Mouse (Mus musculus) CH12.LX (cell line): ENCODE measurements around the gene Anks1. TPM values are rescaled to one million over a fixed set of nuclear protein-coding genes. Genes with fewer than 3 reads are reported as not detected.
"Not testable (repeated sequence)": the region's sequence is repeated elsewhere in the genome, so short reads cannot be mapped to it uniquely, and the experiment has no call there.

ENCODE experiments used
- DNase-seq: peaks from one replicate; pipeline ENCODE4 v3.0.0-alpha.2; 2013; ENCODE audit errors: extremely low read depth
- H3K27ac ChIP-seq: 2 replicates; pipeline ENCODE4 v1.5.1; 2012; ENCODE audit warnings: low read depth, mild to moderate bottlenecking, control low read depth, moderate library complexity; ENCODE audit not compliant: insufficient read depth
- H3K27me3 ChIP-seq: replicated peaks from 2 replicates; pipeline ENCODE3; 2012; ENCODE audit warnings: inconsistent platforms
- H3K36me3 ChIP-seq, 2 experiments: replicated peaks in 1 of 2; 2 replicates each; pipeline versions ENCODE3 to v1.6.1; 2012; ENCODE audit warnings: inconsistent platforms in 1 of 2, low read length in 1 of 2, mild to moderate bottlenecking in 1 of 2, mixed read lengths in 1 of 2, moderate library complexity in 1 of 2; ENCODE audit not compliant: control insufficient read depth in 1 of 2, insufficient read depth in 1 of 2
- H3K4me1 ChIP-seq, 2 experiments: 2 replicates each; pipeline ENCODE4 v1.6.1; 2012; ENCODE audit warnings: inconsistent platforms in 1 of 2, moderate library complexity in 1 of 2; ENCODE audit not compliant: insufficient read depth in 2 of 2, control insufficient read depth in 1 of 2
- H3K4me2 ChIP-seq: 2 replicates; pipeline ENCODE4 v1.6.1; 2012; ENCODE audit warnings: low read depth, mild to moderate bottlenecking, control low read depth; ENCODE audit not compliant: poor library complexity, insufficient read depth, severe bottlenecking
- H3K4me3 ChIP-seq, 3 experiments: fragments of 150-350 bp in 1 of 3; sonication (generic) in 1 of 3; replicated peaks in 1 of 3; 2 replicates each; pipeline versions ENCODE3 to v1.5.1; 2011 to 2012; ENCODE audit warnings: low read depth in 2 of 3, low read length in 2 of 3, mild to moderate bottlenecking in 2 of 3, moderate library complexity in 2 of 3, control low read depth in 1 of 3, improper control_type of control experiment in 1 of 3, inconsistent platforms in 1 of 3, mixed read lengths in 1 of 3; ENCODE audit not compliant: poor library complexity in 1 of 3
- H3K79me2 ChIP-seq: replicated peaks from 2 replicates; pipeline ENCODE4 v1.6.1; 2012; ENCODE audit warnings: mild to moderate bottlenecking, moderate library complexity; ENCODE audit not compliant: control insufficient read depth, poor library complexity, insufficient read depth, severe bottlenecking; ENCODE audit errors: extremely low read depth
- H3K9ac ChIP-seq: 2 replicates; pipeline ENCODE4 v1.6.1; 2012; ENCODE audit warnings: low read depth, mild to moderate bottlenecking, control low read depth, moderate library complexity; ENCODE audit not compliant: insufficient read depth
- H3K9me3 ChIP-seq: replicated peaks from 2 replicates; pipeline ENCODE3; 2012; ENCODE audit warnings: low read length, inconsistent platforms, mixed read lengths
- CTCF ChIP-seq, 2 experiments: IDR thresholded peaks in 1 of 2; conservative IDR thresholded peaks in 1 of 2; 2 replicates each; pipeline ENCODE4 v1.5.1; 2011 to 2012; ENCODE audit warnings: low read depth in 2 of 2, low read length in 2 of 2, improper control_type of control experiment in 1 of 2, inconsistent platforms in 1 of 2, mild to moderate bottlenecking in 1 of 2, moderate library complexity in 1 of 2
- E2F4 ChIP-seq: IDR thresholded peaks from 2 replicates; pipeline ENCODE4 v1.6.1; 2011; ENCODE audit warnings: low read depth, low read length, improper control_type of control experiment; ENCODE audit not compliant: insufficient replicate concordance
- ELF1 ChIP-seq: IDR thresholded peaks from 2 replicates; pipeline ENCODE4 v1.6.1; 2014; ENCODE audit warnings: low read depth, mild to moderate bottlenecking, inconsistent platforms, low read length, improper control_type of control experiment
- EP300 ChIP-seq: IDR thresholded peaks from 2 replicates; pipeline ENCODE4 v1.6.1; 2011; ENCODE audit warnings: low read length, improper control_type of control experiment
- HCFC1 ChIP-seq: IDR thresholded peaks from 2 replicates; pipeline ENCODE4 v1.6.1; 2012; ENCODE audit warnings: low read depth, mild to moderate bottlenecking, inconsistent platforms, low read length, improper control_type of control experiment
- IRF4 ChIP-seq: IDR thresholded peaks from 2 replicates; pipeline ENCODE4 v1.6.1; 2014; ENCODE audit warnings: low read depth, mild to moderate bottlenecking, inconsistent platforms, low read length, improper control_type of control experiment
- MAFK ChIP-seq: IDR thresholded peaks from 2 replicates; pipeline ENCODE4 v1.6.1; 2011; ENCODE audit warnings: low read length, improper control_type of control experiment; ENCODE audit not compliant: insufficient replicate concordance
- MAZ ChIP-seq: IDR thresholded peaks from 2 replicates; pipeline ENCODE4 v1.6.1; 2012; ENCODE audit warnings: low read depth, mild to moderate bottlenecking, inconsistent platforms, low read length, improper control_type of control experiment, moderate library complexity
- MEF2A ChIP-seq: IDR thresholded peaks from 2 replicates; pipeline ENCODE4 v1.6.1; 2014; ENCODE audit warnings: low read depth, mild to moderate bottlenecking, inconsistent platforms, low read length, improper control_type of control experiment, borderline replicate concordance
- MXI1 ChIP-seq: IDR thresholded peaks from 2 replicates; pipeline ENCODE4 v1.6.1; 2011; ENCODE audit warnings: mild to moderate bottlenecking, low read depth, low read length, improper control_type of control experiment
- NELFE ChIP-seq: IDR thresholded peaks from 2 replicates; pipeline ENCODE4 v1.6.1; 2011; ENCODE audit warnings: low read depth, low read length, improper control_type of control experiment
- NRF1 ChIP-seq: IDR thresholded peaks from 2 replicates; pipeline ENCODE4 v1.6.1; 2014; ENCODE audit warnings: low read depth, mild to moderate bottlenecking, inconsistent platforms, low read length, improper control_type of control experiment, moderate library complexity
- POLR2A ChIP-seq: IDR thresholded peaks from 2 replicates; pipeline ENCODE4 v1.6.1; 2011; ENCODE audit warnings: low read depth, mild to moderate bottlenecking, improper control_type of control experiment, low read length
- SIN3A ChIP-seq: IDR thresholded peaks from 2 replicates; pipeline ENCODE4 v1.6.1; 2012; ENCODE audit warnings: low read length, improper control_type of control experiment, inconsistent platforms
- TBP ChIP-seq: conservative IDR thresholded peaks from 2 replicates; pipeline ENCODE4 v1.6.1; 2011; ENCODE audit warnings: low read depth, low read length, improper control_type of control experiment
- USF1 ChIP-seq: IDR thresholded peaks from 2 replicates; pipeline ENCODE4 v1.6.1; 2014; ENCODE audit warnings: low read depth, mild to moderate bottlenecking, inconsistent platforms, low read length, improper control_type of control experiment
- ZNF384 ChIP-seq: IDR thresholded peaks from 2 replicates; pipeline ENCODE4 v1.6.1; 2012; ENCODE audit warnings: low read depth, low read length, improper control_type of control experiment, inconsistent platforms
- dilution Hi-C: fragments of 300-500 bp; cut with MboI; formaldehyde crosslinking; loops from 2 replicates; pipeline ENCODE4 v1.14.3; 2020; ENCODE audit warnings: low sequenced_read_pairs; ENCODE audit not compliant: extremely low pct_unique_long_range_greater_than_20kb, extremely low pct_ligation_motif_present
- in situ Hi-C: fragments of 300-500 bp; cut with MboI; formaldehyde crosslinking; loops from 3 replicates; pipeline ENCODE4 v1.14.3; 2019; ENCODE audit warnings: low sequenced_read_pairs, low pct_ligation_motif_present, low pct_unique_long_range_greater_than_20kb, mixed read lengths
- polyA plus RNA-seq: library from polyadenylated mRNA; unstranded; fragments of >175 nt; gene quantifications from 2 replicates; pipeline ENCODE4 v1.2.1, GENCODE M21; 2012; ENCODE audit warnings: low read depth; ENCODE audit not compliant: insufficient read length
- total RNA-seq, 2 experiments: library from RNA; depleted of rRNA; stranded (reverse); fragments of 300-350 nt in 1 of 2; fragments of >200 nt in 1 of 2; gene quantifications; 2 replicates each; pipeline ENCODE4 v1.2.3; 2012 to 2014

Anks1 gene
- total and polyA plus RNA-seq, 3 experiments, result 5.8 to 9.3 (median 9.0) TPM

GRCm38 (mm10) chr17:27957649-27958048 is 48.5 kb downstream of the Anks1 start:
- no peaks in the 10 kb centered on the region for H3K79me2 ChIP-seq
- H3K4me2 ChIP-seq, result no peak overlapping the region
- H3K9ac ChIP-seq, result no peak overlapping the region
- H3K27ac ChIP-seq, result no peak overlapping the region
- H3K4me1 ChIP-seq, result no peaks in the 10 kb centered on the region
- no peak overlapping the region for H3K4me3 ChIP-seq
- H3K9me3 ChIP-seq, result no peaks in the 10 kb centered on the region
- H3K36me3 ChIP-seq, result peaks cover 0 to 4% of the 10 kb centered on the region in 2 experiments
- no peaks in the 10 kb centered on the region for H3K27me3 ChIP-seq
- dilution Hi-C loops, result no loop called here
- no peak for TF ChIP-seq ELF1
- no peak for TF ChIP-seq TBP
- no peak for TF ChIP-seq USF1
- no peak for TF ChIP-seq NELFE
- TF ChIP-seq SIN3A, result no peak
- TF ChIP-seq MAFK, result no peak
- TF ChIP-seq NRF1, result no peak
- TF ChIP-seq EP300, result no peak
- no peak for TF ChIP-seq MXI1
- TF ChIP-seq CTCF (conservative IDR thresholded peaks at IDR 0.05 in 1 of 2, IDR thresholded peaks at IDR 0.05 in 1 of 2; ENCODE audit: low read depth in 2 of 2, low read length in 2 of 2), result no peak
- no peak for TF ChIP-seq E2F4
- TF ChIP-seq MAZ, result no peak
- no peak for TF ChIP-seq IRF4
- no peak for TF ChIP-seq POLR2A
- TF ChIP-seq HCFC1, result no peak
- no peak for TF ChIP-seq MEF2A
- TF ChIP-seq ZNF384, result no peak
- in situ Hi-C loops, result no loop called here
- DNase-seq, result no peak

- no peak for TF ChIP-seq IRF4
- Histone ChIP-seq H3K79me2 (no peaks in the 10 kb centered on the region), H3K36me3 (peaks cover 0 to 1% of the 10 kb centered on the region in 2 experiments), H3K9ac (no peak overlapping the region), H3K9me3 (no peaks in the 10 kb centered on the region), H3K27ac (no peak overlapping the region), H3K27me3 (no peaks in the 10 kb centered on the region), H3K4me2 (no peak overlapping the region), H3K4me1 (peaks cover 0 to 3% of the 10 kb centered on the region in 2 experiments; a peak in 2 of 4 replicates), H3K4me3 (no peak overlapping the region)
- dilution Hi-C loops, result no loop called here
- in situ Hi-C loops, result no loop called here
- no peak for DNase-seq
These were observed 51.3 kb downstream of the Anks1 start for GRCm38 (mm10) chr17:27960128-27961111.

GRCm38 (mm10) chr17:27963120-27963519 is 54.0 kb downstream of the Anks1 start:
- dilution Hi-C loops, H3K4me3 ChIP-seq, in situ Hi-C loops, H3K27me3 ChIP-seq, H3K4me2 ChIP-seq, H3K4me1 ChIP-seq, H3K79me2 ChIP-seq, H3K9ac ChIP-seq, DNase-seq, H3K36me3 ChIP-seq, H3K27ac ChIP-seq, H3K9me3 ChIP-seq: not testable (repeated sequence)
